Mouse (Mus musculus) limb, embryonic 10.5 days (tissue): Measurements from ENCODE around the gene Scg3. TPM values are rescaled to one million over a fixed set of nuclear protein-coding genes. Genes with fewer than 3 reads are reported as not detected.

Experiments
- DNase-seq: peaks from one replicate; pipeline ENCODE4 v3.0.0-alpha.2; 2017; ENCODE audit warnings: low spot score
- H3K27ac ChIP-seq: fragments of 300-500 bp; sonication (generic); 2 replicates; pipeline ENCODE4 v1.5.1; 2016; ENCODE audit warnings: mild to moderate bottlenecking
- H3K27me3 ChIP-seq: fragments of 300-500 bp; sonication (generic); 2 replicates; pipeline ENCODE4 v1.6.1; 2016; ENCODE audit warnings: low read depth, mild to moderate bottlenecking; ENCODE audit not compliant: poor library complexity, severe bottlenecking
- H3K36me3 ChIP-seq: fragments of 300-500 bp; sonication (generic); 2 replicates; pipeline ENCODE4 v1.6.1; 2016; ENCODE audit warnings: mild to moderate bottlenecking, moderate library complexity
- H3K4me1 ChIP-seq: fragments of 300-500 bp; sonication (generic); 2 replicates; pipeline ENCODE4 v1.6.1; 2016
- H3K4me3 ChIP-seq: fragments of 300-500 bp; sonication (generic); 2 replicates; pipeline ENCODE4 v1.5.1; 2016; ENCODE audit warnings: mild to moderate bottlenecking, moderate library complexity
- H3K9me3 ChIP-seq: fragments of 300-500 bp; sonication (generic); replicated peaks from 2 replicates; pipeline ENCODE4 v1.6.1; 2016; ENCODE audit warnings: mild to moderate bottlenecking
- WGBS: fragments of 180-500 bp; shearing (Covaris S2); methylation state at CpG from one replicate; pipeline ENCODE4 v1.1.7; 2016; 5-methylcytosine and 5-hydroxymethylcytosine counted together
- polyA plus RNA-seq: library from polyadenylated mRNA; unstranded; fragments of >200 nt; fragmentation: Nextera tagmentation; extraction: Ambion mirVana; gene quantifications from 2 replicates; pipeline ENCODE4 v1.2.1, GENCODE M21; 2016

Scg3 gene
- polyA plus RNA-seq, 1 experiment from 2014 or later = not detected

- no peaks in the 10 kb centered on the region for H3K9me3 ChIP-seq
- peaks cover 24% of the 10 kb centered on the region for H3K36me3 ChIP-seq
- 85% methylated on average over 5 of the region's 5 CpGs for WGBS
- no peaks in the 10 kb centered on the region for H3K27me3 ChIP-seq
- DNase-seq = no peak
- H3K4me1 ChIP-seq = no peaks in the 10 kb centered on the region
- H3K27ac ChIP-seq = no peak overlapping the region
- no peak overlapping the region for H3K4me3 ChIP-seq
Observed at GRCm38 (mm10) chr9:75593481-75593880, 90.4 kb downstream of the Scg3 start.

Other genes starting within 250 kb of the Scg3 start
- 49.4 and 58.3 TPM in 2 replicates for gene Leo1, start 242.5 kb downstream of the Scg3 start, polyA plus RNA-seq
- gene Tmod3, start 124.4 kb downstream of the Scg3 start, polyA plus RNA-seq = 102 and 106 TPM in 2 replicates
- gene Tmod2, start 72.7 kb downstream of the Scg3 start, polyA plus RNA-seq = 21.1 and 21.6 TPM in 2 replicates
- 13.6 and 14.9 TPM in 2 replicates for gene Lysmd2, start 58.3 kb downstream of the Scg3 start, polyA plus RNA-seq
- gene Bmp5, start 91.3 kb upstream of the Scg3 start, polyA plus RNA-seq = 2.1 and 3.7 TPM in 2 replicates